Mouse (Mus musculus): ENCODE results near the gene Tcf15. TPM values are rescaled to one million over a fixed set of nuclear protein-coding genes. Genes with fewer than 3 reads are reported as not detected.

The Tcf15 gene
- polyA plus RNA-seq, 1 experiment from 2014 or later, result 9.9 TPM

- no peak for ATAC-seq (ENCODE audit: low FRiP score)
- Histone ChIP-seq H3K4me3 (no peak overlapping the region), H3K27me3 (no peaks in the 10 kb centered on the region), H3K9me3 (replicated peaks) (no peaks in the 10 kb centered on the region), H3K9ac (no peak overlapping the region), H3K4me2 (replicated peaks) (no peak overlapping the region), H3K36me3 (no peaks in the 10 kb centered on the region), H3K27ac (no peak overlapping the region), H3K4me1 (no peaks in the 10 kb centered on the region)
- WGBS, result 51% methylated on average over 9 of the region's 9 CpGs
Measured at GRCm38 (mm10) chr2:152132016-152132415, 11.3 kb upstream of the Tcf15 start.

- Histone ChIP-seq H3K4me1 (no peaks in the 10 kb centered on the region), H3K4me2 (replicated peaks) (no peak overlapping the region), H3K4me3 (no peak overlapping the region), H3K9ac (no peak overlapping the region), H3K27me3 (no peaks in the 10 kb centered on the region), H3K9me3 (replicated peaks) (no peaks in the 10 kb centered on the region), H3K27ac (no peak overlapping the region), H3K36me3 (no peaks in the 10 kb centered on the region)
- no peak for ATAC-seq (ENCODE audit: low FRiP score)
- 80% methylated on average over 8 of the region's 8 CpGs for WGBS
Measured at GRCm38 (mm10) chr2:152132691-152133090, 10.7 kb upstream of the Tcf15 start.

DNA sequence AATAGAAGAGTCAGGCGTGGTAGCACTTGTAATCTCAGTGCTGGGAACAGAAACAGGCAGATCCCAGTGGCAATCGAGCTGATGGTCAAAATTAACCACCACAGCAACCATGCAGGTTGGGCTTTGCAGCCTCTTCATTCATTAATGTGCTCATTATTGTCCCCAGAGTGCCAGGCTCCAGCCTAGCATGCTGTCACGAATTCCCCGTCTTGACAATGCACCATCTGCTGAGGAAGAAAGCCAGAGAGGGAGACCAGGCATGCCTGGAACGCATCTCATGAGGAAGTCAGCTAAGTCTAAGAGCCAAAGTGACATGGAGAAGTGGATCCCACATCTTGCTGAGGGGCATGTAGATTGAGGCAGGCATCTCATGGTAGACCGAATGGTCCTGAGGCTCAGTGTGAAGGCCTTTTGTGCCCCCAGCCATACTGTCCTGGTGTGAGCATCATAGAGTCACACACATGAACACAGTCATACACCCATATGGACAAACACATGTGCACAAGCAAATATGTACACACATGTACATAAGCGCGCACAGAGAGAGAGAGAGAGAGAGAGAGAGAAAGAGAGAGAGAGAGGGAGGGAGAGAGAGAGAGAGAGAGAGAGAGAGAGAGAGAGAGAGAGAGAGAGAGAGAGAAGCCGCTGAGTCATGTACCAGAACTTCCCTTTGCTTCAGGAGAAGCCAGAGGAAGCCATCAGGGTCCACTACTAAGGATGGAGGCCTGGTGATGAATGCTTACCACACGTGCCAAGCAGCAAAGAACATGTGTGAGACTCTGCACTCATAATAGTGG, 4.0 kb upstream of the Tcf15 start:
- 56% methylated on average over 8 of the region's 10 CpGs for WGBS
- Histone ChIP-seq H3K27me3 (peaks cover 27% of the 10 kb centered on the region), H3K27ac (no peak overlapping the region; the same call in 1 of the 2 replicates), H3K9ac (no peak overlapping the region), H3K9me3 (replicated peaks) (no peaks in the 10 kb centered on the region), H3K4me2 (replicated peaks) (no peak overlapping the region), H3K36me3 (no peaks in the 10 kb centered on the region), H3K4me3 (no peak overlapping the region), H3K4me1 (peaks cover 45% of the 10 kb centered on the region)
- ATAC-seq (ENCODE audit: low FRiP score), result no peak

GRCm38 (mm10) chr2:152140941-152141340, 2.4 kb upstream of the Tcf15 start:
- ATAC-seq (ENCODE audit: low FRiP score), result no peak
- Histone ChIP-seq H3K4me1 (peaks cover 47% of the 10 kb centered on the region), H3K27ac (no peak overlapping the region), H3K36me3 (no peaks in the 10 kb centered on the region), H3K4me2 (replicated peaks) (no peak overlapping the region), H3K9me3 (replicated peaks) (no peaks in the 10 kb centered on the region), H3K9ac (no peak overlapping the region), H3K4me3 (no peak overlapping the region), H3K27me3 (peaks cover 42% of the 10 kb centered on the region)
- 31% methylated on average over 11 of the region's 11 CpGs for WGBS

- Histone ChIP-seq H3K27ac (peak overlapping the region; percentile 66), H3K36me3 (no peaks in the 10 kb centered on the region), H3K4me3 (peak overlapping the region; percentile 29), H3K4me2 (replicated peaks) (peak overlapping the region; percentile 91), H3K4me1 (peaks cover 47% of the 10 kb centered on the region), H3K9me3 (replicated peaks) (no peaks in the 10 kb centered on the region), H3K9ac (no peak overlapping the region), H3K27me3 (peaks cover 47% of the 10 kb centered on the region)
- WGBS, result 29% methylated on average over 1 of the region's 1 CpGs
- no peak for ATAC-seq (ENCODE audit: low FRiP score)
Measured at GRCm38 (mm10) chr2:152141491-152141890, 1.9 kb upstream of the Tcf15 start.

GRCm38 (mm10) chr2:152142046-152142445, 1.3 kb upstream of the Tcf15 start:
- H3K4me3 ChIP-seq, result peak overlapping the region; percentile 29
- H3K4me1 ChIP-seq, result peaks cover 48% of the 10 kb centered on the region
- peak overlapping the region; percentile 66 for H3K27ac ChIP-seq
- no peaks in the 10 kb centered on the region for H3K36me3 ChIP-seq
- H3K9me3 ChIP-seq (replicated peaks), result no peaks in the 10 kb centered on the region
- peaks cover 52% of the 10 kb centered on the region for H3K27me3 ChIP-seq
- under 1% methylated on average over 13 of the region's 13 CpGs for WGBS
- peak overlapping the region; percentile 91 for H3K4me2 ChIP-seq (replicated peaks)
- peak; percentile 42 for ATAC-seq (ENCODE audit: low FRiP score)
- H3K9ac ChIP-seq, result peak overlapping the region; percentile 35; the same call in 1 of the 2 replicates

DNA sequence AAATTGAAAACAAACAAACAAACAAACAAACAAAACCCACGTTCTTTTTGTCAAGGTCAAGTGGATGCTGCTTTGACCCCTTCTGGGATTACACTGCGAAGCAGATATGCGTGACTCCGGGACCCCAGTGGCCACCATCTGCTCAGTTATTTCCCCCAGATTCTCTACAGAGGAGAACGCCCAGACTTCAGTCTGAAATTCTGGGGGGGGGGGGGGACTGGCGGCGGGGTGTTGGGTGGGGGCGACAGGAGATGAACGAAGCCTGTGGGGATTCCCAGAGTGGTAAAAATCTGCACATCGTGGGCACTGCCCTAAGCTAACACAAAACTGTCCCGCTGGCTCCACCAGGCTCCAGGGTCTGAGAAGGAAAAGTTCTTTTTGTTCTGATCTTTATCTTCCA, 790 bp upstream of the Tcf15 start:
- peaks cover 56% of the 10 kb centered on the region for H3K27me3 ChIP-seq
- WGBS, result 3% methylated on average over 11 of the region's 11 CpGs
- H3K9ac ChIP-seq, result no peak overlapping the region
- no peak overlapping the region for H3K4me3 ChIP-seq
- H3K36me3 ChIP-seq, result no peaks in the 10 kb centered on the region
- H3K9me3 ChIP-seq (replicated peaks), result no peaks in the 10 kb centered on the region
- ATAC-seq (ENCODE audit: low FRiP score), result no peak
- peaks cover 50% of the 10 kb centered on the region for H3K4me1 ChIP-seq
- peak overlapping the region; percentile 66 for H3K27ac ChIP-seq
- peak overlapping the region; percentile 91 for H3K4me2 ChIP-seq (replicated peaks)

DNA sequence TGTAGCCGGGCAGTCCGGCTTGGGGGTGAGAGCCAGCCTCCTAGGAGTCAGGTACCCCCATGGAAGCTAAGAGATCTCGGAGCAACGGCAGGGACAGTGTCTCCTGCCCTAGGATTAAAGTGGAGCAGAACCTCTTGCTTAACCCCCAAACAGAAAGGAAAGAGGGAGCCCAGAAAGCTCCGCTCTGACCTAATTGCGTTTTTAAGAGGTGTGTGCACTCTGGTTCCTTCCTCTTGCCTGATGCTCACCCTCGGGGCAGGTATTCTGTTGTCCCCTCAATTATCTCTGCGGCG, 743 bp downstream of the Tcf15 start:
- Histone ChIP-seq H3K9me3 (replicated peaks) (no peaks in the 10 kb centered on the region), H3K27ac (no peak overlapping the region), H3K27me3 (peaks cover 56% of the 10 kb centered on the region), H3K9ac (peak overlapping the region; percentile 58), H3K4me3 (peak overlapping the region; percentile 55), H3K4me2 (replicated peaks) (peak overlapping the region; percentile 91), H3K36me3 (no peaks in the 10 kb centered on the region), H3K4me1 (peaks cover 51% of the 10 kb centered on the region)
- no peak for ATAC-seq (ENCODE audit: low FRiP score)
- WGBS, result 17% methylated on average over 9 of the region's 9 CpGs

DNA sequence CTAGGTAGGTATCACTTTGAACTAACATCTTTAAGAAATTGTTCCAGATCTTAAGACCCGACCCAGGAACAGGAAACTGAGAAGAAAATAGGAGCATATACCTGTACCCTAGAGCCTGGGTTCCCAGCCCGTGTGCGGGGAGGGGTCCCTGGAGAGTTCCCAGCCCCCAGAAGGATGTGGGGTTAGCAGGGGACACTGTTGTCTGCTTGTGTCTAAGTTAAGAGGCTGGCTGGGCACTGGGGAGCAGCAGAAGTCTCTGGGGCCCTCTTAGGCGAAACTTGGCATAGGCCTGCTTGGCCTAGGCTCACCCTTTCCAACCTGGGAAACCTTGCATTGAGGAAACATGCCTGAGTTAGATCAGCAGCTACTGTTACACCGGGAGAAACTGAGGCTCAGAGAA, 1.1 kb downstream of the Tcf15 start:
- no peak for ATAC-seq (ENCODE audit: low FRiP score)
- no peak overlapping the region for H3K9ac ChIP-seq

GRCm38 (mm10) chr2:152145711-152146110, 2.4 kb downstream of the Tcf15 start:
- Histone ChIP-seq H3K36me3 (no peaks in the 10 kb centered on the region), H3K27me3 (peaks cover 52% of the 10 kb centered on the region), H3K27ac (no peak overlapping the region), H3K4me1 (peaks cover 46% of the 10 kb centered on the region), H3K9me3 (replicated peaks) (no peaks in the 10 kb centered on the region), H3K4me2 (replicated peaks) (peak overlapping the region; percentile 91; the same call in 1 of the 2 replicates), H3K9ac (no peak overlapping the region), H3K4me3 (no peak overlapping the region)
- ATAC-seq (ENCODE audit: low FRiP score), result no peak
- 60% methylated on average over 2 of the region's 2 CpGs for WGBS

More for the DNA sequence above, 1.1 kb downstream of the Tcf15 start:
- Histone ChIP-seq H3K27ac (no peak overlapping the region), H3K4me3 (peak overlapping the region; percentile 55), H3K9me3 (replicated peaks) (no peaks in the 10 kb centered on the region), H3K36me3 (no peaks in the 10 kb centered on the region), H3K4me1 (peaks cover 48% of the 10 kb centered on the region), H3K27me3 (peaks cover 56% of the 10 kb centered on the region), H3K4me2 (replicated peaks) (peak overlapping the region; percentile 91)
- 59% methylated on average over 5 of the region's 5 CpGs for WGBS

DNA sequence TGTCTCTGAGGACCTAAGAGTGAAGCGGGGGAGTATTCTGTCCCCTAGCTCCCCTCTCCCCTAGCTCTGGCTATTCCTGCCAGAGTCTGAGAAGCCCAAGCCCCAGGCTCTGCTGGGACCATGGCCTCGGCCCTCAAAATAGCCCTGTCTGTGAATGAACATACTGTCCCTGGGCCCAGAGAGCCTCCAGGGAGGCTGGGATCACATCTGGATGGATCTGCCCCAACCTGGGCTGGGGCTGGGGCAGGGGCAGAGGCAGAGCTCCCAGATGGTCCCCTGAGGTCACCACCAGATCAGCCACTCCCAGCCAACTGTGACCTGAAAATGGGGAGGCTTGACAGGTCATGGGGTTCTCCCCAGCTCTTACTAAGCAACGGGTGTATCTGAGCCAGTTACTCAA, 3.7 kb downstream of the Tcf15 start:
- Histone ChIP-seq H3K4me2 (replicated peaks) (no peak overlapping the region), H3K27me3 (peaks cover 46% of the 10 kb centered on the region), H3K36me3 (no peaks in the 10 kb centered on the region), H3K27ac (no peak overlapping the region), H3K4me3 (no peak overlapping the region), H3K9ac (no peak overlapping the region), H3K4me1 (peaks cover 32% of the 10 kb centered on the region), H3K9me3 (replicated peaks) (no peaks in the 10 kb centered on the region)
- WGBS, result 64% methylated on average over 3 of the region's 3 CpGs
- no peak for ATAC-seq (ENCODE audit: low FRiP score)

DNA sequence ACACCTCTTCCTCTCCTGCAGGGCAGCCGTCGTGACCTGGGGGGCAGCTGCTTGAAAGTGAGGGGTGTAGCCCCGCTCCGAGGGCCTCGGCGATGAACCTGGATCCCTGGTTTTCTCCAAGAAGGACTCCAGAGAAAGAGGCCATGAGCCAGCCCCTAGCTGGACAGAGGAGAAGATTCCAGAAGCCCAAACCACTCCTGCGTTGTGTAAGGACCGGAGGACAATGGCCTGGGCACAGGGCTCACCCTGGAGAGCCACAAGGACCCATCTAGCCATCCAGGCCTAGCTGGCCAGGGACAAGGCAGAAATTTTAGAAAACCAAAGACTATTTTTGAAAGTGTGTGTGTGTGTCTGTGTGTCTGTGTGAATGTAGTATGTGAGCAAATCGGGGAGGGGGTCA, 5.3 kb downstream of the Tcf15 start:
- WGBS, result 88% methylated on average over 9 of the region's 9 CpGs
- Histone ChIP-seq H3K27me3 (peaks cover 36% of the 10 kb centered on the region), H3K36me3 (no peaks in the 10 kb centered on the region), H3K27ac (no peak overlapping the region), H3K4me3 (no peak overlapping the region), H3K9me3 (replicated peaks) (no peaks in the 10 kb centered on the region), H3K4me1 (peaks cover 16% of the 10 kb centered on the region), H3K9ac (no peak overlapping the region), H3K4me2 (replicated peaks) (no peak overlapping the region)
- ATAC-seq (ENCODE audit: low FRiP score), result no peak

GRCm38 (mm10) chr2:152149891-152150290, 6.5 kb downstream of the Tcf15 start:
- Histone ChIP-seq H3K36me3 (no peaks in the 10 kb centered on the region), H3K9me3 (replicated peaks) (no peaks in the 10 kb centered on the region), H3K27ac (no peak overlapping the region), H3K4me3 (no peak overlapping the region), H3K9ac (no peak overlapping the region), H3K4me2 (replicated peaks) (no peak overlapping the region), H3K4me1 (0 out of 2 replicates have a peak, but pooled peaks cover 6% of the 10 kb centered on the region), H3K27me3 (peaks cover 24% of the 10 kb centered on the region)
- ATAC-seq (ENCODE audit: low FRiP score), result no peak
- WGBS, result 20% methylated on average over 4 of the region's 4 CpGs

All from hindbrain, embryonic 12.5 days (tissue).